Mouse (Mus musculus) megakaryocyte, embryonic 14.5 days (primary cell): ENCODE data around the gene Ppp1r10. TPM values are rescaled to one million over a fixed set of nuclear protein-coding genes. Genes with fewer than 3 reads are reported as not detected.
A peak's percentile ranks its signal among the peaks of the same experiment; 100 is the strongest.
"Not testable (repeated sequence)": the region's sequence is repeated elsewhere in the genome, so short reads cannot be mapped to it uniquely, and the experiment has no call there.

ENCODE experiments used
- H3K27me3 ChIP-seq: replicated peaks from 2 replicates; pipeline ENCODE3; 2012; ENCODE audit warnings: inconsistent platforms
- H3K36me3 ChIP-seq: replicated peaks from 2 replicates; pipeline ENCODE3; 2012; ENCODE audit warnings: low read length, inconsistent platforms, mixed read lengths
- H3K4me1 ChIP-seq: 2 replicates; pipeline ENCODE4 v1.6.1; 2012; ENCODE audit warnings: inconsistent platforms
- H3K4me3 ChIP-seq: replicated peaks from 2 replicates; pipeline ENCODE3; 2012; ENCODE audit warnings: moderate library complexity, mild to moderate bottlenecking, inconsistent platforms
- H3K9me3 ChIP-seq: 2 replicates; pipeline ENCODE4 v1.6.1; 2012; ENCODE audit warnings: inconsistent platforms
- FLI1 ChIP-seq: IDR thresholded peaks from 2 replicates; pipeline ENCODE4 v1.6.1; 2012; ENCODE audit warnings: low read length, inconsistent platforms, mixed read lengths
- GATA1 ChIP-seq: IDR thresholded peaks from 3 replicates; pipeline ENCODE4 v1.6.1; 2012; ENCODE audit warnings: mixed read lengths, low read length, inconsistent platforms, borderline replicate concordance
- polyA plus RNA-seq: library from polyadenylated mRNA; stranded (reverse); fragments of >175 nt; gene quantifications from 2 replicates; pipeline ENCODE4 v1.2.3, GENCODE M21; 2012; ENCODE audit warnings: low replicate concordance; ENCODE audit not compliant: insufficient read depth

The Ppp1r10 gene
- polyA plus RNA-seq, 1 experiment = 28.5 TPM

DNA sequence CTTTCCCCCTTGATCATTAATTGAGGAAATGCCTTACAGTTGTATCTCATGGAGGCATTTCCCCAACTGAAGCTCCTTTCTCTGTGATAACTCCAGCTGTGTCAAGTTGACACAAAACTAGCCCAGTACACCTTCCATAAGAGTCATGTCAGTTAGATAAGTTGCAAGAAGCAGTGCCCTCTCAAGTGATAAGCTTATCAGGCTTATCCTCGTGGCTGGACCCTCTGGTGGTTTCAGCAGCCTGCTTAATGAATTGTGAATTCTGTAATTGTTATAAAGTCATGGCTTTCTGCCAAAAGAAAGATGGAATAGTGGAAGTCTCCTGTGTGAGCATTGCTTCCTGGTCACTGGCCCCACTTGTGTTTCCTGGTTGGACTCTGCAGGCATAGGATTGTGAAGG lies 11.2 kb downstream of the Ppp1r10 start:
- Histone ChIP-seq H3K9me3 (no peaks in the 10 kb centered on the region), H3K27me3 (no peaks in the 10 kb centered on the region), H3K4me3 (no peak overlapping the region), H3K4me1 (peaks cover 67% of the 10 kb centered on the region), H3K36me3 (peaks cover 87% of the 10 kb centered on the region)
- TF ChIP-seq FLI1 (no peak), GATA1 (no peak)

DNA sequence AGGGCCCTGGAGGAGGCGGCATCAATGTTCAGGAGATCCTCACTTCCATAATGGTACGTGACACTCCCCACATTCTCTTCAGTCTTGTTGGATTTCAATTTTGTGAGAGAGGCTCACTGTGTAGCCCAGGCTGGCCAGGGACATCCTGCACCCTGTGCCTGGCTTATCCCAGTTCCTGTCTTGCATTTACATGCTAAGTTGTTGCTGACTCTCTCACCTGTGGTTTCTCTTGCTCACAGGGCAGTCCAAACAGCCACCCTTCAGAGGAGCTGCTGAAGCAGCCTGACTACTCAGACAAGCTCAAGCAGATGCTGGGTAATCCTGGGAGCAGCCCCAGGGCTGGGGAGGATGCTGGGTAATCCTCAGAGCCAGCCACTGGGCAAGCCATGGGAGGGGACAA lies 13.3 kb downstream of the Ppp1r10 start:
- Histone ChIP-seq H3K36me3 (peaks cover 69% of the 10 kb centered on the region), H3K9me3 (no peaks in the 10 kb centered on the region), H3K4me1 (peaks cover 46% of the 10 kb centered on the region), H3K4me3 (no peak overlapping the region), H3K27me3 (no peaks in the 10 kb centered on the region)
- TF ChIP-seq FLI1 (no peak), GATA1 (no peak)

DNA sequence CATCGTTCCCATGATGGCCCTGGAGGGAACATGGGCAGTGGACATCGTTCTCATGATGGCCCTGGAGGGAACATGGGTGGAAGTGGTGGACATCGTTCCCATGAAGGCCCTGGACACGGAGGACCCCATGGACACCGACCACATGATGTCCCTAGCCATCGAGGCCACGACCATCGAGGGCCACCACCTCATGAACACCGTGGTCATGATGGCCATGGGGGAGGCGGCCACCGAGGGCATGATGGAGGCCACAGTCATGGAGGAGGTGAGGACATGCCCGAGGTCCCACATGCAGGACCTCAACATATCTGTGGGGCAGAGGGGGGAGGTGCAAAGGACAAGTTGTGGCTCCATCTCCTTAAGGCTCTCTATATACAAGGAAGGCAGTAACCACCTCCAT lies 14.4 kb downstream of the Ppp1r10 start:
- H3K4me1 ChIP-seq = peaks cover 38% of the 10 kb centered on the region
- peak overlapping the region; percentile 8 for H3K4me3 ChIP-seq
- H3K36me3 ChIP-seq = peaks cover 59% of the 10 kb centered on the region
- no peaks in the 10 kb centered on the region for H3K27me3 ChIP-seq
- TF ChIP-seq FLI1 (no peak), GATA1 (no peak)
- no peaks in the 10 kb centered on the region for H3K9me3 ChIP-seq

DNA sequence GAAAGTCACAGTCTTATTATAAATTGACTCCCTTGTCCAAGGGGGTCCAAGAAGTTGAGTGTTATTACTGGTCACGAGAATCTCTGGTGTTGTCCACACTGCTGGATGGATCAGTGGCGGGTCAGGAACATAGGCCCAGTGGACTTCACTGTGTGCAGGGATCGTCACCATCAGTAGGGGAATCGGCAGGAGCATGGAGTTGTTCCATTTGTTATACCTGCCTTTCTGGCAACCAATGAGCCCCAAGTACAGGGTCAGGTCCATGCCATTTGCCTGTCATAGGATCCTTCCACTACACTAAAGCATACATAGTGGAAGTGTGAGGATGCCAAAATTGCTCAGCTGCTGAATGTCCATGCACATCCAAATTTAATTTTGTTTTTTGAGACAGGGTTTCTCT lies 16.4 kb downstream of the Ppp1r10 start:
- no peaks in the 10 kb centered on the region for H3K27me3 ChIP-seq
- H3K9me3 ChIP-seq = no peaks in the 10 kb centered on the region

DNA sequence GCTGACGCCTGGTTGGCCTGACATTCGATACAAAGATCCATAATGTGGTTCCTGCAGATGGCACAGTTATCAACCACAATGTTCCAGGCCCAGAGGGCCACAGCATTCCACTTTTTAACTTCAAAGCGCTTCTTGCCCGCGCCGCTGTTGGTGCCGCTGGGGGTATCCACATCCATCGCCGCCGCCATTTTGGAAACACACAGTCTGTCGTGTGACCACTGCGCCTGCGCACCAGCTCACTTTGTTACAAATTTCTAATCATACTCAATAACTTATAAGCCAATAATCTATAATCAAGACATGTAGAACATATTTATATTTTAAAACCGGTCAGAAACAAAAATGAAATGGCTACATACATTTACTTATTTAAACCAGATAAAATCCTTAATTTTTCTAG lies 19.5 kb downstream of the Ppp1r10 start:
- H3K4me1 ChIP-seq, H3K9me3 ChIP-seq, H3K4me3 ChIP-seq, H3K27me3 ChIP-seq, H3K36me3 ChIP-seq: not testable (repeated sequence)

More for the DNA sequence above, 16.4 kb downstream of the Ppp1r10 start:
- no peak for TF ChIP-seq GATA1
- no peak for TF ChIP-seq FLI1
- Histone ChIP-seq H3K36me3 (peaks cover 41% of the 10 kb centered on the region), H3K4me1 (peaks cover 25% of the 10 kb centered on the region), H3K4me3 (no peak overlapping the region)

DNA sequence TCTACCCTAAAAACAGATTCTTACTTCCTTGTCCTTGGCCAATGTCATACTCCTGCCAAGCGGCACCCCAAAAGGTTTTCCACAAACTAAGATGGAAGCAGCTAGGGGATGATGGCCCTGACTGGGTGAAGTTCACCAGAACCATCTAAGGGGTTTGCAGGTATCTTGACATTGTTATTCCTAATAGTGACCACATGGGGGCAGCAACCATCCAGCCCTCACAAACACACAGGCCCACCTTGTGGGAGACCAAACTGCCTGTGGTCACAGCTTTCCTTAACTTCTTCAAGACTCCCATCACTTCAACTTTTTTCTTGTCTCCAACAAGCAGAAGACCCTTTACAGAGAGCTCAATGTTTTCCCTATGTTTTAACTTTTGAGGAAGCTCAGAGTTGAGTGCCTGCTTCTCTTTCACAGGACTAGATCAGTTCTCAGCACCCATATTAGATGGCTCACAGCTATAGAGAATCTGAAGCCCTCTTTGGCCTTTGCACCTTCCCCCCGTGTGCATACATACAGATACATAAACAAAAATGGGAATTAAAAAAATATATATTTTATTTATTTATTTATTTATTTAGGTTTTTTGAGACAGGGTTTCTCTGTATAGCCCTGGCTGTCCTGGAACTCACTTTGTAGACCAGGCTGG lies 21.6 kb downstream of the Ppp1r10 start:
- no peaks in the 10 kb centered on the region for H3K27me3 ChIP-seq
- H3K36me3 ChIP-seq = no peaks in the 10 kb centered on the region
- no peaks in the 10 kb centered on the region for H3K4me1 ChIP-seq
- peaks cover 8% of the 10 kb centered on the region for H3K9me3 ChIP-seq
- H3K4me3 ChIP-seq = no peak overlapping the region
- TF ChIP-seq FLI1 = no peak
- TF ChIP-seq GATA1 = no peak

DNA sequence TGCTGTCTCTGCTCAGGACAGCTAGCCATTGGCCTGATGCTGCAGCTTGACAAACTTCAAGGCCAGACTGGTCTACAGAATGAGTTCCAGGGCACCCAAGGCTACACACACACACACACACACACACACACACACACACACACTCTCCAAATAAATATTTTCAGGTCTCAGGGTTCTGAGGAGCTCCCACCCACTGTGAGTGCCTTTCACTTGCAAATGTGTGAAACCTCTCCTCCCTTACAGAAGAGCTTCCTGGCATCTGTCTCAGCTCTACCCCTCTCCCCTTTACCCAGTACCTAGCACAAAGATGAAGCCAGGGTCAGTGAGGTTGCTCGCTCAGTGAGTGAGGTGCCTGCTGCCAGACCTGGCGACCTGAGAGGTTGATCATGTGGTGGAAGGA lies 22.9 kb downstream of the Ppp1r10 start:
- Histone ChIP-seq H3K4me3 (no peak overlapping the region), H3K27me3 (no peaks in the 10 kb centered on the region), H3K36me3 (no peaks in the 10 kb centered on the region), H3K9me3 (peaks cover 8% of the 10 kb centered on the region), H3K4me1 (no peaks in the 10 kb centered on the region)
- no peak for TF ChIP-seq FLI1
- TF ChIP-seq GATA1 = no peak

DNA sequence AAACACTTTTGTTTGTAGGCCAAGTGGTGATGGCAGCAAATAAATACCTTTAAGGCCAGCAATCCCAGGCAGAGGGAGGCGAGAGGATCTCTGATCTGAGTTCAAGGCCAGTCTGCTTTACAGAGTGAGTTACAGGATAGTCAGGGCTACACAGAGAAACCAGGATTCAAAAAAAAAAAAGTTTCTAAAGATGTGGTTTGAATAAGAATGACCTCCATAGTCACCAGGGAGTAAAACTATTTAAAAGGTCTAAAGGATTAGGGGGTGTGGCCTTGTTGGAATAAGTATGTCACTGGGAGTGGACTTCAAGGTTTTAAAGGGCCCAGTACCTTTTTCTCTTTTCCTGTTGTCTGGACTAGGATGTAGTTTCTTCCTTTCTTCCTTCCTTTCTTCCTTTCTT lies 23.7 kb downstream of the Ppp1r10 start:
- no peak overlapping the region for H3K4me3 ChIP-seq
- no peak for TF ChIP-seq FLI1
- H3K27me3 ChIP-seq = no peaks in the 10 kb centered on the region
- H3K4me1 ChIP-seq = no peaks in the 10 kb centered on the region
- H3K9me3 ChIP-seq = peaks cover 8% of the 10 kb centered on the region
- H3K36me3 ChIP-seq = no peaks in the 10 kb centered on the region

DNA sequence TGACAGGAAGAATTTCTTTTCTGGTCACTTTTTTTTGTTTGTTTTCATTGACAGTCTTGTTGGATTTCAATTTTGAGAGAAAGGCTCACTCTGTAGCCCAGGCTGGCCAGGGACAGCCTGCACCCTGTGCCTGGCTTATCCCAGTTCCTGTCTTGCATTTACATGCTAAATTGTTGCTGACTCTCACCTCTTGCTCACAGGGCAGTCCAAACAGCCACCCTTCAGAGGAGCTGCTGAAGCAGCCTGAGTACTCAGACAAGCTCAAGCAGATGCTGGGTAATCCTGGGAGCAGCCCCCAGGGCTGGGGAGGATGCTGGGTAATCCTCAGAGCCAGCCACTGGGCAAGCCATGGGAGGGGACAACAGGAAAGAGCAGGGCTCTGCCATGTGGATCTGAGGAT lies 34.7 kb downstream of the Ppp1r10 start:
- H3K4me3 ChIP-seq, H3K9me3 ChIP-seq, H3K4me1 ChIP-seq: not testable (repeated sequence)
- Histone ChIP-seq H3K36me3 (peaks cover 14% of the 10 kb centered on the region), H3K27me3 (peaks cover 12% of the 10 kb centered on the region)

DNA sequence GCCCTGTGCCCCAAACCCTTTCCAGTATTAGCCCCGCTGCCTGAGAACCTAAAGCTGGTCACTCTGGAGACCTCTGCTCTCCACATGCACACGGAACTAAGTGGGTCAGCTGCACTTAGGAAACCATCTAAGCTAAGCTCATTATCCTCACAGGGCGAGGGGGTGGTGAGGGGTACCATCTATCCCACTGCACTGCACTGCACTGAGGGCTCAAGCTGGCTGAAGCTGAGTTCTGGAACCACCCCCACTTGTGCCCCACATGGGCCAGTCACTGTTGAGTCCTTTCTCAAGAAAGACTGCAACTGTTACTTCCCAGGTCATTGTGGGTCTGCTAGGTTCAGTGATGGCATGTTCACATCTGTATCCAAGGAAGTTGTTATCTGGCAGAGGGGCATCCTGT lies 36.3 kb downstream of the Ppp1r10 start:
- not testable (repeated sequence) for H3K27me3 ChIP-seq, H3K9me3 ChIP-seq, H3K4me1 ChIP-seq, H3K4me3 ChIP-seq
- H3K36me3 ChIP-seq = peaks cover 30% of the 10 kb centered on the region

DNA sequence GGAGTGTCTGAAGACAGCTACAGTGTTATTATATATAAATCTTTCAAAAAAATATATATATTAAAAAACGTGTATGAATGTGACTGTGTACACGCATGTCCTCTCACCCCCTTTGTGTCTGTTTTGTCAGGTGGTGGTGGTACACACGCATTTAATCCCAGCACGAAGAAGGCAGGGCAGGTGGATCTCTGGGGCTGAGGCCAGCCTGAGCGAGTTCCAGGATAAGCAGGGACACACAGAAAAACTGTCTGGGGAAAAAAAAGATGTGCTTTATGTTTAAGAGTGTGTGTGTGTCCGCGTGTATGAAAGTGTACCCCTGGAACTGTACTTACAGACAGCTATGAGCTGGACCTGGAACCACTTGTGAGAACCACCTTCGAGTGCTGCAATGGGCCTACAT lies 38.4 kb downstream of the Ppp1r10 start:
- TF ChIP-seq GATA1 (no peak), FLI1 (no peak)
- Histone ChIP-seq H3K9me3 (no peaks in the 10 kb centered on the region), H3K27me3 (peaks cover 5% of the 10 kb centered on the region), H3K36me3 (peaks cover 51% of the 10 kb centered on the region), H3K4me3 (no peak overlapping the region), H3K4me1 (peaks cover 16% of the 10 kb centered on the region)
